Mouse (Mus musculus): ENCODE measurements at regions not wholly inside any gene's neighbourhood (a gene's known extent, or its start where the extent isn't known, plus 50 kb on each side); places are given as distances from the start of the nearest gene placed in this dataset.

DNA sequence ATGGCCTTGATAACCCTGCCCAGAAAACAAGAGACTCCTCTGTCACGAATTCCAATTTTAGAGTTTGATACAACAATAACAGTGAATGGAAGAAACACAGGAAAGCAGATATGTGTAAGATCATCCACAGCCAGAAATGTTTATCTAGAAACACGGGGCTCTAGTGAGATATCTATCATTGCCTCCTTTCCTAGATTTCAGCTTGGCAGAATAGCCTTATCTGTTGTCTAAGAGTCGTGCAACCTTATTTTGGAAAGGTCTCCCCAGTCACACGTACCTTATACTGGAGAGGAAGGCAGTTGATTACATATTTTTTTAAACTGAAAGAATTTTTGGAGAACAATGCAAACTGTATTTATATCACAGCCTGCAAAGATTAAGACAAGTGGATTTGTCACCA, 61.6 kb downstream of the Gm10295 start:
- DNase-seq: no peak

- DNase-seq: no peak
These were observed 62.0 kb downstream of the Gm10295 start for GRCm38 (mm10) chr7:71289266-71289665.

GRCm38 (mm10) chr7:71287441-71287840, 63.8 kb downstream of the Gm10295 start:
- DNase-seq: no peak

DNA sequence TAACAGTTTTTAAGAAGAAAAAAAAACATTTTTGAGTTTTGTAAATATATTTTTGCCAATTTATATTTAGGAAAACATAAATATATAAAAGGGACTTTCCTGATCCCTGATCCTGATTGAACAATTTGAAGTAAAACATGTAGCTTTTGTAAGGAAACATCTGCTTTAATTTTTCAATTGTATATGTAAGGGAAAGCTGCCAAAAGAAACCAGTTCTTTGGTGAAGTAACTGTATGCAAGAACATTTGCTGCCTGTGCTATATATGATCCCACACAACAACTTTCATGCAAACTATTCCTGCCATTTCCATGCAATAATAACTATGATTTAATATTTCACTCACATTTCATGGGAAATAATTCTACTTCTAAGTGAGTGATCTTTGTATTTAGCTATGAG, 67.0 kb downstream of the Gm10295 start:
- DNase-seq: no peak

- no peak for DNase-seq
These were observed 67.9 kb downstream of the Gm10295 start for GRCm38 (mm10) chr7:71283419-71283818.

- DNase-seq: no peak
These were observed 85.2 kb downstream of the Gm10295 start for GRCm38 (mm10) chr7:71266101-71266500.

GRCm38 (mm10) chr7:71264115-71264514, 87.2 kb downstream of the Gm10295 start:
- no peak for DNase-seq

GRCm38 (mm10) chr7:71249669-71250068, 101.6 kb downstream of the Gm10295 start:
- DNase-seq: no peak

DNA sequence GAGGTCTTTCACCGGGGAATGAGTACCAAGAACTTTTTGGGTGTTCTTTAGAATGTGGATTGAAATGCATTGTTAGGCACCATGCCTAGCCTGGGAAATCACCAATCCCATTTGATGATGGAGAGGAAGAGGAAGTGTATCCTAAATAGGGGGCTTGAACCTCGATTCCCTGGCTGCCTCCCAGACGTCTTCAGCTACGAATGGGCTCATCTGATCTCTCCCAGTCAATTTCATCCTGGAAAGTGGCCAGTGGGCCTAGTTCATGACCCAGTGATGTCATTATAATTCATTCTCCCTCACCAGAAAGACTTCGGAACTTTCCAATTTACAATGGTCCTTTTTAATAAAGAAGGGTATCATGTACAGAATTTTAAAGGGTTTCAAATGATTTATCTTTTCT, 102.1 kb downstream of the Gm10295 start:
- DNase-seq: no peak

DNA sequence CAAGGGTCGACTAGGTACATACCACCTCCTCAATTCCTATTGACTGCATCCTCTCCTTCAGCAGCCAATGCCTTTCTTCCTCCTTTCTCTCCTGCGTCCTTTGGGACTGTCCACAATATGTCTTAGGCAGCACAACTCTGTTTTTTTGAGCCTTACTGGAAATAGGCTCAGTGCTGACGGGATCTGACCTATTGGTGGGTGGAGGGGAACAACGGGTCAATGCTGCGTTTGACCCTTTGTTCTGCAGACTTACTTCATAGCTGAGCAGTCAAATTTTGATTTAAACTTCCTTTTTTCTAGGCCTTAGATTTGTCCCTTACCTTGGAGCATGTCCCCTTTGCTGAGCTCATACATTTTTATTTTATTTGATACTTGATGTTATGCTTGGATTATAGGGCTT, 103.4 kb downstream of the Gm10295 start:
- no peak for DNase-seq

DNA sequence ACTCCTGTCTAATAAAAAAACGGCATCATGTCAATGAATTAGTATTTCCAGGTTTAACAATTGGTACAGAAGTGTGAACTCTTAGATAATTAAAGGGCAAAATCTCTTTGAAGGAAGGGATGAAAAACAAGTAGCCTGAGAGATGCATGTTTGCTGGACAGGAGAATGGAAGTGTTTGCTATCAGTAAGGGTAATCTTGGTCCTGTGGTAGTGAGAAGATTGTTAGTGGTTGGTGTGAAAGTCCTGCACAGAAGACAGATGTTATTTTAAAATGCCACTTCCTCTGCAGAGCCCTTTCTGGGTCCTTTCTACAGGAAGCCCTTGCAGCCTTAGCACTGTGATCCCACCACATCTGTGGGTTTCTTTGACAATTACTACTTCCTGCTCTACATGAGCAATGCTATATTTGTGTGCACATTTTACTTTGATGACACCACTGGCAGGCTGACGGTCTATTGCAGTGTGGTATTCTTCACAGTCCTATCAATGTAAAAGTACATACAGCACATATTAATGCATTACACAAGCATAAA, 108.8 kb downstream of the Gm10295 start:
- DNase-seq: no peak

GRCm38 (mm10) chr7:71239207-71239606, 112.1 kb downstream of the Gm10295 start:
- no peak for DNase-seq

DNA sequence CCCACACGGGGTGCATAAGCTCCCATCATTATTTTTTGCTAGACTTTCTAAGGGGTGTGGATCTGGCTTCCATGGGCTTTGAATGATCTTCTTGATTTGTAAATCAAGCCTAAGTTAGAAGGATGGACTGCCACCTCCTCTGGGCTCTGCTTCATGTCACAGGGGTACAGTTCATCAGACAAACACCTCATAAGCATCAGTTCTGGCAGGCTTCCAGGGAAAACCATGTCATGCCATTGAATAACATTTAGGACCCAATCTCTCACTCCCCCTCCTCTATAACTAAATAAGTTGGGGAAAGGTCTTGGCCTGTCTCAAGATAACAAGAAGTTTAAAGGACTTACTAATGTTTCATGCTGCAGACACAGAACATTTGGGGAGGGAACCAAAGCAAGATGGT, 115.0 kb downstream of the Gm10295 start:
- DNase-seq: no peak

- no peak for DNase-seq
These were observed 117.0 kb downstream of the Gm10295 start for GRCm38 (mm10) chr7:71234176-71234769.

DNA sequence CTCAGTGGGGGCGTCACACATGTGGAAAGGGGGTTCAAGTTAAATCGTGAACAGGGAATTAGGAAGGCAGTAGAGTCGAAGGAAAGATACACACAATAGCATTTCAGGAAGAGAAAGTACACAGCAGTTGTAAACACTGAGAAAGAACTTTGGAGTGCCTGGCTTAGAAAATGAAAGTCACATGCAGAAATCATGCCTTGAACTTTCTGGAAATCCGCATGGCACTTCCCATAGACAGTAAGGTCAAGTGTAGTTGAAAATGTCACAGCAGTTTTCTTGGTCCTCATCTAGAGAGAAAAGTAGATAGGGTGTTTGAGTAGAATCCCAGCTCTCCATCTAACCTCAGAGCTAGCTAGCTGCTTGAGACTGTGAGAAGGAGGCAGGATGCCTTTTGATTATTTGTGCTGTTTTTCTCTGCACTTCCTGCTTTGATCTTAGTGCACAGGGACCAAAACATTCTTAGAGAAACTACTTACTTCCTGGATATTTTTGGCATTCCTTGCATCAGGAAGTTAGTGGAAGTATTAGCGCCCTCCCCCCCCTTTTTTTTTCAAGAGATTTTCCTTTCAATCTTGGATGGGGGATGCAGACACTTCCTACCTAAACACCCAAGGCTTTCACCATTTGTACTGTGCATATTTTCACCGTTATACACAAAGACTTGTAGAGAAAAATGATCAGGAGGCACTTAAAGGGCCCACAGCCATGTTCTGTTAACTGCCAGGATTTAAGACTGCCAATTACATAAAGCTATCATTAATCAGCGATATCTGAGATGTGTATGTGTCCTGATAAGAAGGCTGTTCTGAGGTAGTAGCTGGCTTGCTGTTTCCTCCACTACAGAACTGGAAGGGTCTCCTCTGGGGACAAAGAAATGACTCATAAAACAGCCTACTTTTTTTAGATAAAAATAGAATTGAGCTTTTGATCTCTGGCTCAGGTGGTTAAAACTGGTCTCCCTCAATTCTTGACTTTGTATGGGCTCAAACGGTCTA, 118.2 kb downstream of the Gm10295 start:
- no peak for DNase-seq

GRCm38 (mm10) chr7:71230901-71231477, 120.3 kb downstream of the Gm10295 start:
- DNase-seq: no peak

GRCm38 (mm10) chr7:71229183-71229582, 122.1 kb downstream of the Gm10295 start:
- no peak for DNase-seq

DNA sequence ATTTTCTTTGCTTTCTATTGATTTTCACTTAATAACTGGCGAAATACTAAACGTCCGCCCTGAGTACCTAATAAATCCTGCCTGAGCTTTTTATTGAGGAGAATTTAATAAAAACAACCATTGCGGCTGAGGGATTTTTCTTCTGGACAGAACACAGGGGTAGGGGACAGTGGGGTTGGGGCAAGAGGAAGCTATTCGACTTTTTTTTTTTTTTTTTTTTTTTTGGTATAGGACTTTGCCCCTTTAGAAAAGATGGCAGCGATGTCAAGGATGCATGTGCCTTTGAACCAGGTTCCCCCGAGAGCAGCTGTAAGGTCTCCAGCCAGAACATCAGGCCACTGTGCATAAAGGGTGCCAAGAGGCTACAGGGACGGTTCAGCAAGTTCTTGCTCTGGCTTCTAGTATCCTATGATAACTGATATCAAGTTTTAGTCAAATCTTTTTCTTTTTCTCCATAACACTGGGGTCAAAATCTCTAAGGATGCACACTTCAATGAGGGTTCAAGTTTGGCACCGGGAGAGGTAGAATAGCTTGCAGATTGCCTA, 126.9 kb downstream of the Gm10295 start:
- DNase-seq: no peak

DNA sequence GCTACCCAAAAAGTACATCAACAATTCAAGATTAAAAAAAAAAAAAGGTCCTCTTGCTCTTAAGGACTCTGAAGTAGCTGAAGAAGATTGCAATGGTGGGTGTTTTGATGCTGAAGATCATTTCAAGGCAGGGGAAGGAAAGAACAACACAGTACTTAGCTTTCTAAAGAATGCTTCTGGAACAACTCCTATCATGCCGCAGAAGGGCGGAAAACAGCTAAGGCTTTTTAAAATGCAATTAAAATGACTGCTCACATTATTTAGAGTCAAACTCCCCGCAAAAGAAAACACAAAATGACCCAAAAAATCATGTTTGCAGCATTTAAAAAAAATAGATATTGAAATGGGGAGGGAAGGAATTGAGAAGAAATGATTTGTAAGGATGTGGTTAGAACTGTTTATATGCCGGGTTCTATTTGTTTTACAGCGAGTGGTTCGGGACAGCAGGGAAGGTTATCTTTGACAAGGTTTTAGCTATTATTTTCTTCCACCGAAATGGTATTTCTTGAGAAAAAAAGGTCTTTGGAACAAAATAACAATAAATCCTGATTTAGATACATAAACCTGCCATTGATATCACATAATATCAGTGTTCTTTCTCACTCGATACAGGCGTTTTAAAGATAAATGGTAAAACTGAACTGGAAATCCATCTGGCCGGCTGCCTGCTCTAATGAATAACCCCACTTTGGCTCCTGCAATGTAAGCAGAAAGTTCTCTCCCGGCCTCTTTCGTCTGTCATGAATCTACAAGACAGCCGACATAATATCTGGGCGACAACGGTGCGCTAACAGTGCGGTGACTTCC, 127.6 kb downstream of the Gm10295 start:
- DNase-seq: no peak

DNA sequence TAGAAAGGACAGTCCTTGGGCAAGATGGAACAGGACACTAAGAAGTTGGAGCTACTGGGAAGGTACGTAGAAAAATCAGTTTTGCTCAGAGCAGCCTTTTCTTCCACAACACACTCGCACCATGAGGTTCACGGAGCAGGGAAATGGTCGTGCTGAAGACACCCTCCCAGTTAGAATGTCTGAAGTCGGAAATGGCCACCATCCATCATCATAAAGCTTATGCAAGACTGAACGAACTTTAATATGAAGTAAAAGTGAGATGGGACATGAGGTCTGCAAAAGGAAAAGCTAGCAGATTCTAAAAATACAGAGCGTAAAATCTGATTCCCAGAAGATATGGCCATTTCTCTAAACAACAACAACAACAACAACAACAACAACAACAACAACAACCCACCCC, 133.9 kb downstream of the Gm10295 start:
- DNase-seq: no peak

DNA sequence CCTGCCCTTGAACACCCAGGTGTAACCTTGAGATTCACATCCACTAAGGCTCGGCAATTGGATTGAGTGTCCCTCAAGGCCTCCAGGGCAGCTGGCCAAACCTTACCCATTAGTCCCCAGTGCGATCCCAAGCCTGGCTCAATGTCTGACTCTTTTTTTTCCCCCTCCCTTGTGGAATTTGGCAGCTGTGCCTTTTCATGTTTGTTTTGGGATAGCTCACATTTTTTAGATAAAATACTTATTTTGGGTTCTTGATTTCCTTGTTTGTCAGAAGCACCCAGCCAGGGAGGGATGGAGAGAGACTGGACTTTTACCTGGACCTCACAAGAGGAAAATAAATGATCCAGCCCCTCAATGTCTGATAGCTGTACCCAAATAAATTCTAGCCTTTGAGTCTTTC, 134.5 kb downstream of the Gm10295 start:
- no peak for DNase-seq

GRCm38 (mm10) chr7:71214500-71215055, 136.7 kb downstream of the Gm10295 start:
- no peak for DNase-seq
